Mouse (Mus musculus) liver, embryonic 14.5 days (tissue): Measurements from ENCODE around the gene Lama2.

Experiments
- CTCF ChIP-seq: IDR thresholded peaks from 2 replicates; pipeline ENCODE4 v1.5.1; 2016; ENCODE audit warnings: antibody characterized with exemption, low read depth, control low read depth
- EP300 ChIP-seq: IDR thresholded peaks from 2 replicates; pipeline ENCODE4 v1.6.1; 2016; ENCODE audit warnings: antibody characterized with exemption, low read depth

- TF ChIP-seq EP300 (no peak), CTCF (no peak)
Observed at GRCm38 (mm10) chr10:27267432-27267831, 352.1 kb downstream of the Lama2 start.
